Mouse (Mus musculus) ES-Bruce4 (cell line): Measurements from ENCODE around the gene Ina.

Experiments
- CTCF ChIP-seq: IDR thresholded peaks from one replicate; pipeline ENCODE4 v1.8.1; 2011; ENCODE audit warnings: low read depth, low read length
- EP300 ChIP-seq: IDR thresholded peaks from 2 replicates; pipeline ENCODE4 v1.6.1; 2011; ENCODE audit warnings: low read depth, low read length; ENCODE audit not compliant: insufficient read depth
- POLR2A ChIP-seq: IDR thresholded peaks from one replicate; pipeline ENCODE4 v1.8.1; 2011; ENCODE audit warnings: low read length; ENCODE audit not compliant: insufficient read depth

GRCm38 (mm10) chr19:47014447-47015381 is at the start of gene Ina, which contains the start of gene Nt5c2:
- no peak for TF ChIP-seq CTCF
- TF ChIP-seq POLR2A, result peak; percentile 20
- TF ChIP-seq EP300, result 0 out of 2 replicates have a peak, but pooled peaks have one; percentile 3
